Mouse (Mus musculus) layer of hippocampus, postnatal 14 days (tissue): ENCODE measurements at regions not wholly inside any gene's neighbourhood (a gene's known extent, or its start where the extent isn't known, plus 50 kb on each side); places are given as distances from the start of the nearest gene placed in this dataset.
A peak's percentile ranks its signal among the peaks of the same experiment; 100 is the strongest.

ENCODE experiments used
- DNase-seq, 2 experiments: peaks; one replicate each; pipeline ENCODE4 v3.0.0; 2021 to 2022; ENCODE audit warnings: low spot score in 2 of 2, mixed read lengths in 1 of 2

GRCm38 (mm10) chr14:76685830-76686761, 129.4 kb upstream of the Serp2 start:
- DNase-seq: no peak

- no peak for DNase-seq
Measured at GRCm38 (mm10) chr14:76684327-76684726, 127.6 kb upstream of the Serp2 start.

GRCm38 (mm10) chr14:76681581-76682377, 125.1 kb upstream of the Serp2 start:
- DNase-seq: no peak

DNA sequence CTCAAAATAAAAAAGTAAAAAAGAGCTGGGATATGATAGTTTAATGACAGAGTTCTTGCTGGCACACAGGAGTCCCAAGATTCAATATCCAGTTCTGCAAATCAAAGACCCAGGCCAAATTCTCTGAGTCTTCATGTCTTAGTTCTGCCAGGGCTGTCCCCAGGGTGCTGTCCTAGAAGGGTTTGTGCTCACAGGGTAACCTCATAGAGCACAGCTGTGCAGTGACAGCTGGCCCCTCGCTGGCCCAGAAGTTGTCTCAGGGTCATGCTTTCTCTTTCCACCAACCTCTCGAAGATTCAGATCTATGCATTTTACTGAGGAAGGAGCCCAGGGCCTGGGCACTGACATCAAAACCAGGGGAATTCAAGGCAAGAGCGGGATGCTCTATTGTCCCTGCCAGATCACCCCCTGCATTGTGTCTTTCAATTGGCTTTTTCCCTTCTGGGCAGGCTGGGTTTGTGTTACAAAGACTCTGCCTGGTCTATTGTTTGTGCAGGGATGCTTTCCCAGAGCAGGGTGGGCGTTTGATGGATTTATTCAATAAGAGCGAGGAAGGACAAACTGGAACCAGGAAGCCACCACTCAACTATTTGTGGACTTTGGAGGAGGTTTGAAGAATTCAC, 121.9 kb upstream of the Serp2 start:
- DNase-seq: no peak

DNA sequence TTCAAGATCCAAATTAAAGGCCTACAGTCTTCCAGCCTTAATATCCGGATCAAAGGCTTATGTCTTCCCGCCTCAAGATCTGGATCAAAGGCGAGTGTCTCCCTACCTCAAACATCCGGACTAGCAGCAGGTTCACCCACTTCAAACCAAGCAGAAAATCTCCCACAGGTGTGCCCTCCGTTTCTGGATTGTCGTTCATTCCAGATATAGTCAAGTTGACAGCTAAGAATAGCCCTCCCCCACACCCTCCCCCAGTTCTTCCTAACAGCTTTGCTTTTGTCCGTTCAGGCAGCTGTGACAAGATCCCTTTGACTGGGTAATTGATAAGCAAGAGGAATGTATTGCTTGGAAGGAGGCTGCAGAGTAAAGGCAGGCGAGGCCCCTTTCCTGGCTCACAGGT, 118.3 kb upstream of the Serp2 start:
- DNase-seq: no peak

DNA sequence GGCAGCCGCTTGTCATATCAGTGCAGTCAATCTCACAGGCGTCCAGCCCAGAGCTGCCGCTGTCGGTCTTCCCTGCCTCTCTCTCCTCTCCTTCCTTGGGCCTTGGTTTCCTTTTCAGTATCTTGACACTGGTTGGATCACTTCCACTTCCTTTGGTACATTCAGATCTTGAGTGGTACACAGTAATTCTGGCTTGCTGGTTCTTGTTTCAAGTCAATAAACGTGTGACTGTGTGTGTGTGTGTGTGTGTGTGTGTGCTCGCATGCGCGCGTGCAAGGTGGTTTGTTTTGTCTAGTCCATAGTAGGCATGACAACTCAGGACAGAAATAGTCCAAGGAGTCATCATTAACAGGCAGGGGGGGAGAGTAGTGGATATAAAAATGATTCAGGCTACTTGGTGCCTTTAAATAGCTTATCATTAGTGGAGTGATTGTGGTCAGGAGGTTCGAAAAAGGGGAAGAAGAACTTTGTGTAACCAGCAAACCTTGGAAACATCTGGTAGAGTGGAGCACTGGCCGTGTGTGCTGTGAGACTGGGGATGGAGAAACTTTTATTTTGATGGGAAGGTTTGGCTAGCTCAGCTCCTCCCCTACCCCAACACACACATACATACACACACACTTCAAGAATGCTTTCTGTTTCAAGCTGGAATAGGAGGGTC, 117.1 kb upstream of the Serp2 start:
- no peak for DNase-seq

GRCm38 (mm10) chr14:76672899-76673298, 116.2 kb upstream of the Serp2 start:
- no peak for DNase-seq

GRCm38 (mm10) chr14:76672442-76672841, 115.8 kb upstream of the Serp2 start:
- DNase-seq: no peak

GRCm38 (mm10) chr14:76671023-76671422, 114.3 kb upstream of the Serp2 start:
- no peak for DNase-seq

DNA sequence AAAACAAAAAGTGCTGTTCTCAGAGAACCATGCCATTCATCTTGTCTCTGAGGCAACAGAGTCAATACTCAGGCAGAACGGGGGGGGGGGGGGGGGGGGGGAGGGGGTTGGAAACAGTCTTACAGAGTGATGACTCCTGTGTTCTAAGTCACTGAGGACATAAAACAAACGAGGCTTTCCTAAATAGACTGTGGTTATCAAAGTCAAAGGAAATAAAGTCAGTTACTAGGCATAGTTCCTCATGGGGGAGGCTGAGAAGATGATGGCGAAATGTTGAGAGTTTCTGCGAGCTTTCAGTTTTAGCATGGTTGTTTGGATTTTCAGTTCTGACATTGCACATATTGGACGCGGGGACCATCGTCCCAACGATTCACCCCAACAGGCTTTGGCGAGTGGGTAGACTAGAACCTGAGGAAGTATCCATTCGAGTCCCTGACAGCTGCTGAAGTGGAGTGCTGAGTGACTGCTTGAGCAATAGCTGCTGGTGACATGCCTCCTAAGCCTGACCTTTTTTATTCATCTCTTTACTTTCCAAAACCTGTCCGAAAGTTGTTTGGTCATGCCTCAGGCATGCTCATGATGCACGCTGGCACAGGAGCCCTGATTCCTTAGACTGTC, 109.2 kb upstream of the Serp2 start:
- DNase-seq: no peak

- DNase-seq: no peak
Measured at GRCm38 (mm10) chr14:76664586-76665508, 108.2 kb upstream of the Serp2 start.

- DNase-seq: no peak
Measured at GRCm38 (mm10) chr14:76663816-76664215, 107.1 kb upstream of the Serp2 start.

GRCm38 (mm10) chr14:76662871-76663270, 106.2 kb upstream of the Serp2 start:
- DNase-seq: no peak

DNA sequence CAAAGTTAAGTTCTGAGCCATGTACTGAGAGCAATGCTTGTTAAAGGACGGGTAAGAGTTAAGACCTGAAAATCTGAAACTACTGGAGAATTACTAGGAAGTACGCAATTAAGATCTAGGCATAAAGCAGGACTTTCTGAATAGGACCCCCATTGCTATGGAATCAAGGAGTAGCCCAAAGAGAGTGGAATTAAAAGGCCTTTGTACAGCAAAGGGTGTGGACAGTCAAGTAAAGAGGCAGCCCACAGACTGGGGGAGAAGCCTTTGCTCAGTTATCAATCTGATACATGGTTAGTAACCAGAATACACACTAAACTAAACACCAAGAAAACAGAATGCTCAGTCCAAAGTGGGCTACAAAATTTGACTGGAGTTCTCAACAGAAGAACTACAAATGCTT, 104.2 kb upstream of the Serp2 start:
- DNase-seq: no peak

- no peak for DNase-seq
Measured at GRCm38 (mm10) chr14:76658952-76659502, 102.3 kb upstream of the Serp2 start.

DNA sequence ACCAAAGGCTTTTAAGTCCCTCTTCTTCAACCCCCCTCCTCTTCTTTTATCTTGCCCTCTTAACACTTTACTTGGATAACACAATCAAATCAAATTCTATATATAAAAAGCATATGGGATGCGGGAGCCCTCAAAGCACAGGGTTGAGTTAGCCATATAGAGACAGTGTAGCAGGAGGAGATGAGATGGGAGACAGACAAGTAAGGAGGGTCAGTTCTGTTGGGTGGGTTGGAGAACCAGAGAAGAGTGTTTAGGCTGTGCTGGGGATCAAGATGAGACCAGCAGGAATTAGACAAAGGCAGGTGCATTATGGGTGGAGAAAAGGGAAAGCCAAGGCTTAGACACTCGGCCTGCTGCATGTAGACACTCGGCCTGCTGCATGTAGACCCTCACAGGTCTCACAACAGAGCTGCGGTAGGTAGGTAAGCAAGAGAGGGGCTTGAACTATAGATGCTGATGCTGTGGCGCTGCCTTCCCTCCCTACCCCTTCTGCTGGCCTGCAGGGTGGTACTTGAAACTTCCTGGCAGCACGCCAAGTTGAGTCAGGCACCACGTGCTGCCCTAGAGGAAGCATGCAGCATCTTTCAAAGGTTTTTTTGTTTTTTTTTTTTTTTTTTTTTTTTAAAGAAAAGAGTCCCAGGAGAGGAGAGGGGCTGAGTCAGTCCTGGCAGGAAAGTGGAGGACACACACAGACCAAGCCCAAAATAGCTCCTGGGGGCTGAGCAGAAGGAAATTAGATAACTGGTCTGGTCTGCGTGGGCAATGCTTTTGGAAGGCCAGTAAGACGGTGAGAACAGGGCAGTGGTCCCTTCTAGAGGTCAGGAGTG, 101.3 kb upstream of the Serp2 start:
- DNase-seq: peak; percentile 36 to 48

DNA sequence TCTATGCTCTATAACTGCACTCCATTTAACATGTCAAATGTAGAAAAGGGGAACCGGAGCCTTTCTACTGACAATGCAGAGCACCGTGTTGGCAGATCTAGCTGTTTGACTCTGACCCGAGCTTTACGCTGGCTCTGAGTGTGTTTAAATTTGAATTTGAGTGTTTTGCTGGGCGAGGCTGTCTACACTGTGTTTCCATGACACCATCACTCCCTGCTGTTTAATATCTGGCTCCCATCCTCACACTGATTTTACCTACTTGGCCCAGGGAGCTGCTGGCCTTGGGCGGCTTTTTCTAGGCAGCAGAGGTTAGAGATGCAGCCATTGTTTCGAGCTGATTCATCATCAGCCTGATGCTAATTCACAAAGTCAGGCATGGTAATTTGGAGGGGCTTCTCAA, 100.7 kb upstream of the Serp2 start:
- peak; percentile 31 to 32 for DNase-seq

GRCm38 (mm10) chr14:76652356-76653126, 95.9 kb upstream of the Serp2 start:
- no peak for DNase-seq
